Mouse (Mus musculus): ENCODE measurements around the gene Cdkn2c. TPM values are rescaled to one million over a fixed set of nuclear protein-coding genes. Genes with fewer than 3 reads are reported as not detected.

The Cdkn2c gene
- total and polyA plus RNA-seq, 3 experiments: 7.1 to 16.1 (median 14.1) TPM

GRCm38 (mm10) chr4:109631029-109631428, 36.0 kb downstream of the Cdkn2c start:
- Histone ChIP-seq H3K9me3 (replicated peaks; ENCODE audit: low read length) (no peaks in the 10 kb centered on the region), H3K27ac (ENCODE audit: insufficient read depth, low read depth) (no peak overlapping the region), H3K4me3 (replicated peaks in 1 of 3; ENCODE audit: low read depth in 2 of 3, low read length in 2 of 3, poor library complexity in 1 of 3) (no peak overlapping the region), H3K36me3 (replicated peaks in 1 of 2; ENCODE audit: control insufficient read depth in 1 of 2, insufficient read depth in 1 of 2, low read length in 1 of 2) (no peaks in the 10 kb centered on the region), H3K4me1 (ENCODE audit: control insufficient read depth in 1 of 2, insufficient read depth in 2 of 2) (no peaks in the 10 kb centered on the region), H3K9ac (ENCODE audit: insufficient read depth, low read depth) (no peak overlapping the region), H3K4me2 (ENCODE audit: insufficient read depth, low read depth, poor library complexity, severe bottlenecking) (no peak overlapping the region), H3K27me3 (replicated peaks) (no peaks in the 10 kb centered on the region), H3K79me2 (replicated peaks; ENCODE audit: control insufficient read depth, extremely low read depth, insufficient read depth, poor library complexity, severe bottlenecking) (no peaks in the 10 kb centered on the region)
- in situ Hi-C loops (cut with MboI; ENCODE audit: low pct_ligation_motif_present, low pct_unique_long_range_greater_than_20kb, low sequenced_read_pairs) (no loop called here), dilution Hi-C loops (cut with MboI; ENCODE audit: extremely low pct_ligation_motif_present, extremely low pct_unique_long_range_greater_than_20kb, low sequenced_read_pairs) (no loop called here)
- no peak for DNase-seq (ENCODE audit: extremely low read depth)
- TF ChIP-seq MYC (IDR thresholded peaks at IDR 0.05; ENCODE audit: low read depth, low read length) (no peak), EP300 (IDR thresholded peaks at IDR 0.05; ENCODE audit: low read length) (no peak), HCFC1 (IDR thresholded peaks at IDR 0.05; ENCODE audit: low read depth, low read length) (no peak), MAZ (IDR thresholded peaks at IDR 0.05; ENCODE audit: low read depth, low read length) (no peak), CHD2 (IDR thresholded peaks at IDR 0.05; ENCODE audit: low read length) (no peak), ZNF384 (IDR thresholded peaks at IDR 0.05; ENCODE audit: low read depth, low read length) (no peak), JUN (IDR thresholded peaks at IDR 0.05; ENCODE audit: insufficient read depth, low read depth, low read length) (no peak), MAFK (IDR thresholded peaks at IDR 0.05; ENCODE audit: insufficient replicate concordance, low read length) (no peak), UBTF (IDR thresholded peaks at IDR 0.05; ENCODE audit: low read depth, low read length) (no peak), GABPA (IDR thresholded peaks at IDR 0.05; ENCODE audit: insufficient replicate concordance, low read depth, low read length) (no peak), MXI1 (IDR thresholded peaks at IDR 0.05; ENCODE audit: low read depth, low read length) (no peak), E2F4 (IDR thresholded peaks at IDR 0.05; ENCODE audit: insufficient replicate concordance, low read depth, low read length) (no peak), ZC3H11A (IDR thresholded peaks at IDR 0.05; ENCODE audit: low read depth, low read length) (no peak), BHLHE40 (IDR thresholded peaks at IDR 0.05; ENCODE audit: low read depth, low read length) (no peak), IRF4 (IDR thresholded peaks at IDR 0.05; ENCODE audit: low read depth, low read length) (no peak)

DNA sequence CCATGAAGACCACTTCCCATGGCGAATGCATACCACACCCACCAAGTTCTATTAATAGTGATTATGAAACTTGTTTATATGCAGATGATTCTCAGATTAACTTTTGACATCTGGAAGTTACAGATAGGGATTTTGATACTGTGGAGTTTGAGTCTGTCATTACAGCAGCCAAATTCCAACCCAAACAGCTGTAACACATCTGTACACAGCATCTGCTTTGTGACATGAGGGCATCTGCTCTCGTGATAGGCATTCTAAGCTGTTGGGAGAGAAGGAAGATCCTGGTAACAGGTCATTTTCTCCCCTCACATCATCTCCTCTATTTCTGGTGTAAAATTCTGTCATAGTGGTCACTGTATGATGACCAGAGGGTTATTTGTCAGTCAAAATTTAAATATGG, 36.8 kb downstream of the Cdkn2c start:
- H3K4me3 ChIP-seq (replicated peaks in 1 of 3; ENCODE audit: low read depth in 2 of 3, low read length in 2 of 3, poor library complexity in 1 of 3): no peak overlapping the region
- no peak overlapping the region for H3K9ac ChIP-seq (ENCODE audit: insufficient read depth, low read depth)
- dilution Hi-C loops (cut with MboI; ENCODE audit: extremely low pct_ligation_motif_present, extremely low pct_unique_long_range_greater_than_20kb, low sequenced_read_pairs): no loop called here
- H3K36me3 ChIP-seq (replicated peaks in 1 of 2; ENCODE audit: control insufficient read depth in 1 of 2, insufficient read depth in 1 of 2, low read length in 1 of 2): no peaks in the 10 kb centered on the region
- no peak overlapping the region for H3K4me2 ChIP-seq (ENCODE audit: insufficient read depth, low read depth, poor library complexity, severe bottlenecking)
- no peaks in the 10 kb centered on the region for H3K27me3 ChIP-seq (replicated peaks)
- H3K79me2 ChIP-seq (replicated peaks; ENCODE audit: control insufficient read depth, extremely low read depth, insufficient read depth, poor library complexity, severe bottlenecking): no peaks in the 10 kb centered on the region
- no peak for DNase-seq (ENCODE audit: extremely low read depth)
- no peak overlapping the region for H3K27ac ChIP-seq (ENCODE audit: insufficient read depth, low read depth)
- in situ Hi-C loops (cut with MboI; ENCODE audit: low pct_ligation_motif_present, low pct_unique_long_range_greater_than_20kb, low sequenced_read_pairs): no loop called here
- TF ChIP-seq IRF4 (IDR thresholded peaks at IDR 0.05; ENCODE audit: low read depth, low read length) (no peak), POLR2AphosphoS2 (IDR thresholded peaks at IDR 0.05; ENCODE audit: low read depth, low read length) (no peak), JUND (conservative IDR thresholded peaks at IDR 0.05; ENCODE audit: low read depth, low read length) (no peak), RAD21 (IDR thresholded peaks at IDR 0.05; ENCODE audit: low read depth, low read length) (no peak), TBP (conservative IDR thresholded peaks at IDR 0.05; ENCODE audit: low read depth, low read length) (no peak), BHLHE40 (IDR thresholded peaks at IDR 0.05; ENCODE audit: low read depth, low read length) (no peak)
- no peaks in the 10 kb centered on the region for H3K9me3 ChIP-seq (replicated peaks; ENCODE audit: low read length)
- H3K4me1 ChIP-seq (ENCODE audit: control insufficient read depth in 1 of 2, insufficient read depth in 2 of 2): no peaks in the 10 kb centered on the region
